Mouse (Mus musculus): ENCODE data around the gene Ythdf1. TPM values are rescaled to one million over a fixed set of nuclear protein-coding genes. Genes with fewer than 3 reads are reported as not detected.
A peak's percentile ranks its signal among the peaks of the same experiment; 100 is the strongest.

Gene Ythdf1
- polyA plus RNA-seq, 1 experiment from 2014 or later: 55.5 TPM

DNA sequence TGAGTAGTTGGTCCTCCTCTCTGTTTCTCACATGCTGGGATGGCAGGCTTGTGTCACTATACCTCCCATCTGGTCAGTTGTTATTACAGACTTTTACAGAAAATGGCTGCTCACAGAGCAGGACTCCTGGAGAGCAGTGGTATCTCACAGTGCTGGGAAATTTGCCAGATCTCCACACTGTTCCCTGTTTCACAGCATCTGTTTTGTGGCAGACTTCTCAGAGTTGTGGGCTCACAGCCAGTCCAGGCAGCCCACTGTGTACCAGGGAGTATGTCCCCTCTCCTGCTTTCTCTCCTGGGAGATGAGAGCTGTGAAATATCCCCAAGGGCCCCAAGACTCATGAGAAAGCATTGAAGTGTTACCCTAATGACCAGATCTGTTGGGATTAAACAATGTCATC lies 21.1 kb upstream of the Ythdf1 start:
- H3K27ac ChIP-seq: no peak overlapping the region
- H3K36me3 ChIP-seq (ENCODE audit: insufficient read depth, low read length): no peaks in the 10 kb centered on the region
- H3K9ac ChIP-seq (ENCODE audit: low read depth, low read length): no peak overlapping the region
- no peak overlapping the region for H3K4me2 ChIP-seq (ENCODE audit: low read length)
- no peak for ATAC-seq (replicated peaks; ENCODE audit: low FRiP score, low read depth)
- H3K4me3 ChIP-seq (replicated peaks; ENCODE audit: low read depth, low read length): no peak overlapping the region
- H3K4me1 ChIP-seq (replicated peaks; ENCODE audit: insufficient read depth, low read length): no peaks in the 10 kb centered on the region
- no peaks in the 10 kb centered on the region for H3K9me3 ChIP-seq (replicated peaks; ENCODE audit: low read length)
- no peaks in the 10 kb centered on the region for H3K27me3 ChIP-seq (ENCODE audit: insufficient read depth, low read length)
- no peak for DNase-seq (ENCODE audit: low spot score)
- no peak for TF ChIP-seq CTCF (IDR thresholded peaks at IDR 0.05; ENCODE audit: low read depth)

- no peak overlapping the region for H3K4me3 ChIP-seq (replicated peaks; ENCODE audit: low read depth, low read length)
- no peak overlapping the region for H3K9ac ChIP-seq (ENCODE audit: low read depth, low read length)
- no peak for TF ChIP-seq CTCF (IDR thresholded peaks at IDR 0.05; ENCODE audit: low read depth)
- H3K27me3 ChIP-seq (ENCODE audit: insufficient read depth, low read length): no peaks in the 10 kb centered on the region
- H3K36me3 ChIP-seq (ENCODE audit: insufficient read depth, low read length): no peaks in the 10 kb centered on the region
- DNase-seq (ENCODE audit: low spot score) (no peak), ATAC-seq (replicated peaks; ENCODE audit: low FRiP score, low read depth) (no peak)
- no peaks in the 10 kb centered on the region for H3K4me1 ChIP-seq (replicated peaks; ENCODE audit: insufficient read depth, low read length)
- no peak overlapping the region for H3K27ac ChIP-seq
- no peaks in the 10 kb centered on the region for H3K9me3 ChIP-seq (replicated peaks; ENCODE audit: low read length)
- no peak overlapping the region for H3K4me2 ChIP-seq (ENCODE audit: low read length)
Measured at GRCm38 (mm10) chr2:180940187-180940586, 19.4 kb upstream of the Ythdf1 start.

DNA sequence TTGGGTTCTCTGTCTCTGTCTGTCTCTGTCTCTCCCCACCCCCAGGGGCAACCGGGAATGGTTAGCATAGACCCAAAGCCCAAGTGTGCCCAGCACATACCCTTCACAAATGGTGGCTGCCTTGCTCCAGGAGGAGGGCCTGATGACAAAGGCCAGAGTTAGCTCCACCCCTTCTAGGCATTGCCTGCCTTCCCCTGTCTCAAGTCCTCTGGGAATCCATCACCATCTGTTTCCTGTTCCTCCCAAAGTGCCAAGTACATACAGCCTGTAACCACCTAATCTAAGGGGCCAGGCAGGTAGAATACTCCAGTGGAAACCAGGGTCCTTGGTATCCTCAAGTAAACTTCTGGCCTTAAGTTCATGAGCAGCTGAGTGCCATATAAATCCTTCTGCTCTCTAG lies 11.7 kb upstream of the Ythdf1 start:
- Histone ChIP-seq H3K27me3 (ENCODE audit: insufficient read depth, low read length) (no peaks in the 10 kb centered on the region), H3K4me2 (ENCODE audit: low read length) (no peak overlapping the region), H3K4me1 (replicated peaks; ENCODE audit: insufficient read depth, low read length) (no peaks in the 10 kb centered on the region), H3K27ac (no peak overlapping the region), H3K4me3 (replicated peaks; ENCODE audit: low read depth, low read length) (no peak overlapping the region), H3K9me3 (replicated peaks; ENCODE audit: low read length) (no peaks in the 10 kb centered on the region), H3K9ac (ENCODE audit: low read depth, low read length) (no peak overlapping the region), H3K36me3 (ENCODE audit: insufficient read depth, low read length) (no peaks in the 10 kb centered on the region)
- no peak for DNase-seq (ENCODE audit: low spot score)
- ATAC-seq (replicated peaks; ENCODE audit: low FRiP score, low read depth): no peak
- TF ChIP-seq CTCF (IDR thresholded peaks at IDR 0.05; ENCODE audit: low read depth): no peak
- WGBS: 77% methylated on average over 1 of the region's 1 CpGs

DNA sequence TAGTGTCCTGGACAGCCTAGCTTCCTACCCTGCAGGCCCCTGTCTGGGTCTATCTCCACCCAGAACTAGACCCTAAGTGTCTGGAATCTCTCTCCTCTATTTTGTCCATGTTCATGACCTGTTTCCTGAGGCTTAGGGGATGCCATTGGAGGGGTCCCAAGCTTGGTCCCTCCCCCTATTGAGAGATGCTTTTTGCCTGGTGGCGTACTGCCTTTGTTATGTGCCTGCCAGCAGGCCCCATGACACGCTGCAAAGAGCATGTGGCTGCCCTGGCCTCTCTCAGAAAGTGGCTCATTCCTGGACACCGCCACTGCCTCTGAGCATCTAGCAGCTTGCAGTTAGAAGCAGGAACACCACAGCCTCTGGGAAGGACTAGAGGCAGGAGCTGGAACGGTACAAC lies 8.0 kb upstream of the Ythdf1 start, which contains the start of gene Birc7:
Gene Birc7, plus strand, starts transcription at position 301 of the 400 bp plus-strand sequence.
- no peak within 1 kb of the TSS for H3K27ac ChIP-seq
- H3K9ac ChIP-seq (ENCODE audit: low read depth, low read length): no peak within 1 kb of the TSS
- no peaks in the 10 kb centered on the region for H3K36me3 ChIP-seq (ENCODE audit: insufficient read depth, low read length)
- ATAC-seq (replicated peaks; ENCODE audit: low FRiP score, low read depth): no peak
- H3K9me3 ChIP-seq (replicated peaks; ENCODE audit: low read length): no peaks in the 10 kb centered on the region
- H3K27me3 ChIP-seq (ENCODE audit: insufficient read depth, low read length): no peaks in the 10 kb centered on the region
- DNase-seq (ENCODE audit: low spot score): no peak
- H3K4me3 ChIP-seq (replicated peaks; ENCODE audit: low read depth, low read length): no peak within 1 kb of the TSS
- H3K4me1 ChIP-seq (replicated peaks; ENCODE audit: insufficient read depth, low read length): no peaks in the 10 kb centered on the region
- TF ChIP-seq CTCF (IDR thresholded peaks at IDR 0.05; ENCODE audit: low read depth): no peak
- no peak within 1 kb of the TSS for H3K4me2 ChIP-seq (ENCODE audit: low read length)
- WGBS: 62% methylated on average over 4 of the region's 4 CpGs

GRCm38 (mm10) chr2:180925176-180925575 lies 4.4 kb upstream of the Ythdf1 start:
- no peak overlapping the region for H3K4me2 ChIP-seq (ENCODE audit: low read length)
- H3K36me3 ChIP-seq (ENCODE audit: insufficient read depth, low read length): no peaks in the 10 kb centered on the region
- peak; percentile 92 for TF ChIP-seq CTCF (IDR thresholded peaks at IDR 0.05; ENCODE audit: low read depth)
- ATAC-seq (replicated peaks; ENCODE audit: low FRiP score, low read depth) (no peak), DNase-seq (ENCODE audit: low spot score) (peak; percentile 83)
- no peaks in the 10 kb centered on the region for H3K9me3 ChIP-seq (replicated peaks; ENCODE audit: low read length)
- H3K4me3 ChIP-seq (replicated peaks; ENCODE audit: low read depth, low read length): no peak overlapping the region
- no peak overlapping the region for H3K27ac ChIP-seq
- WGBS: 4% methylated on average over 4 of the region's 4 CpGs
- no peak overlapping the region for H3K9ac ChIP-seq (ENCODE audit: low read depth, low read length)
- H3K27me3 ChIP-seq (ENCODE audit: insufficient read depth, low read length): no peaks in the 10 kb centered on the region
- no peaks in the 10 kb centered on the region for H3K4me1 ChIP-seq (replicated peaks; ENCODE audit: insufficient read depth, low read length)

- H3K27me3 ChIP-seq (ENCODE audit: insufficient read depth, low read length): no peaks in the 10 kb centered on the region
- 86% methylated on average over 6 of the region's 6 CpGs for WGBS
- DNase-seq (ENCODE audit: low spot score): no peak
Measured at GRCm38 (mm10) chr2:180922739-180923138, 2.0 kb upstream of the Ythdf1 start.

More at GRCm38 (mm10) chr2:180922739-180923138, 2.0 kb upstream of the Ythdf1 start:
- Histone ChIP-seq H3K9ac (ENCODE audit: low read depth, low read length) (no peak overlapping the region), H3K27ac (no peak overlapping the region), H3K9me3 (replicated peaks; ENCODE audit: low read length) (no peaks in the 10 kb centered on the region), H3K4me3 (replicated peaks; ENCODE audit: low read depth, low read length) (no peak overlapping the region), H3K4me1 (replicated peaks; ENCODE audit: insufficient read depth, low read length) (peaks cover 6% of the 10 kb centered on the region), H3K36me3 (ENCODE audit: insufficient read depth, low read length) (peaks cover 6% of the 10 kb centered on the region; the same call in 1 of the 2 replicates), H3K4me2 (ENCODE audit: low read length) (no peak overlapping the region)
- no peak for ATAC-seq (replicated peaks; ENCODE audit: low FRiP score, low read depth)
- TF ChIP-seq CTCF (IDR thresholded peaks at IDR 0.05; ENCODE audit: low read depth): no peak

All from kidney, postnatal 0 days (tissue).